Mouse (Mus musculus) kidney, adult 2 months (tissue): ENCODE measurements around the gene Slc39a11.

ENCODE experiments used
- CTCF ChIP-seq: fragments of 200-500 bp; conservative IDR thresholded peaks from 2 replicates; pipeline ENCODE4 v1.5.1; 2011; ENCODE audit warnings: low read depth, mild to moderate bottlenecking, control low read depth, low read length, moderate library complexity, mixed read lengths; ENCODE audit not compliant: insufficient read depth, insufficient read length
- POLR2A ChIP-seq: fragments of 200-500 bp; IDR thresholded peaks from one replicate; pipeline ENCODE4 v1.6.1; 2011; ENCODE audit warnings: low read depth, low read length, control low read depth

- no peak for TF ChIP-seq CTCF
- TF ChIP-seq POLR2A, result no peak
Observed at GRCm38 (mm10) chr11:113469919-113470785, 179.7 kb downstream of the Slc39a11 start.
